Mouse (Mus musculus) embryonic facial prominence, embryonic 14.5 days (tissue): ENCODE results near the gene BC053393. TPM values are rescaled to one million over a fixed set of nuclear protein-coding genes. Genes with fewer than 3 reads are reported as not detected.

ENCODE experiments used
- ATAC-seq: fragments of 200-750 bp; cut with Nextera tagmentation; 2 replicates; pipeline ENCODE4 v1.8.0; 2017; ENCODE audit warnings: low read depth, moderate number of reproducible peaks, moderate TSS enrichment
- DNase-seq: peaks from one replicate; pipeline ENCODE4 v3.0.0-alpha.2; 2015; ENCODE audit warnings: low spot score
- H3K27ac ChIP-seq: fragments of 300-500 bp; sonication (generic); replicated peaks from 2 replicates; pipeline ENCODE4 v1.5.1; 2014; ENCODE audit warnings: low read depth, mild to moderate bottlenecking, low read length, moderate library complexity
- H3K27me3 ChIP-seq: fragments of 300-500 bp; sonication (generic); replicated peaks from 2 replicates; pipeline ENCODE4 v1.6.1; 2014; ENCODE audit warnings: low read length; ENCODE audit not compliant: control insufficient read depth, insufficient read depth
- H3K36me3 ChIP-seq: fragments of 300-500 bp; sonication (generic); 2 replicates; pipeline ENCODE4 v1.6.1; 2014; ENCODE audit warnings: low read length, mixed read lengths; ENCODE audit not compliant: control insufficient read depth, insufficient read depth
- H3K4me1 ChIP-seq: fragments of 300-500 bp; sonication (generic); 2 replicates; pipeline ENCODE4 v1.6.1; 2014; ENCODE audit warnings: antibody characterized with exemption, low read length; ENCODE audit not compliant: control insufficient read depth, insufficient read depth
- H3K4me2 ChIP-seq: fragments of 300-500 bp; sonication (generic); 2 replicates; pipeline ENCODE4 v1.6.1; 2014; ENCODE audit warnings: low read depth, mild to moderate bottlenecking, low read length, moderate library complexity, mixed read lengths
- H3K4me3 ChIP-seq: fragments of 300-500 bp; sonication (generic); 2 replicates; pipeline ENCODE4 v1.5.1; 2014; ENCODE audit warnings: low read depth, mild to moderate bottlenecking, low read length
- H3K9ac ChIP-seq: fragments of 300-500 bp; sonication (generic); 2 replicates; pipeline ENCODE4 v1.6.1; 2014; ENCODE audit warnings: low read depth, mild to moderate bottlenecking, low read length, moderate library complexity, mixed read lengths
- H3K9me3 ChIP-seq: fragments of 300-500 bp; sonication (generic); 2 replicates; pipeline ENCODE4 v1.6.1; 2016; ENCODE audit warnings: low read length; ENCODE audit not compliant: control insufficient read depth
- WGBS: fragments of 180-500 bp; shearing (Covaris S2); extraction: QIAGEN DNeasy Blood & Tissue Kit; methylation state at CpG from one replicate; pipeline ENCODE4 v1.1.7; 2014; 5-methylcytosine and 5-hydroxymethylcytosine counted together
- polyA plus RNA-seq: library from polyadenylated mRNA; unstranded; fragments of >200 nt; fragmentation: Nextera tagmentation; extraction: Ambion mirVana; gene quantifications from 2 replicates; pipeline ENCODE4 v1.2.1, GENCODE M21; 2014

Gene BC053393
- polyA plus RNA-seq, 1 experiment from 2014 or later: not detected

DNA sequence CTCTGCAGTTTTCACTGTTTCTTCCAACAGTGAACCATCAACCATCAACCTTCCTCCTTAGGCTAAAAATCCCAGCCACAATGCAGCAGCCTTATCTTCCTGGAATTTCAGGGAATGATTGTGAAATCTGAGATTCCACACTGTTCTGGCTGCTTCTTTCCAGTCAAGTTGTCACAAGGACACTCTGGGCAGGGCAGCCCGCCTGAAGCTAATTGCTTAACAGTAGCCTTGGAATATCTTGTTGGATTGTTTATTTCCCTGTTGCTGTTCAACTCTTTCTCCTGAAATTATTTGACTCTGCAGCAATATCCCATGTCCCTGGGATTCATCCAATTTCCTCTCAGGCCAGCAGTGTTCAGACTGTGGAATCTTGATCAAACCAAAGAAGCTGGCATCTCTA lies 6.7 kb upstream of the BC053393 start:
- no peak for ATAC-seq
- H3K4me1 ChIP-seq: no peaks in the 10 kb centered on the region

DNA sequence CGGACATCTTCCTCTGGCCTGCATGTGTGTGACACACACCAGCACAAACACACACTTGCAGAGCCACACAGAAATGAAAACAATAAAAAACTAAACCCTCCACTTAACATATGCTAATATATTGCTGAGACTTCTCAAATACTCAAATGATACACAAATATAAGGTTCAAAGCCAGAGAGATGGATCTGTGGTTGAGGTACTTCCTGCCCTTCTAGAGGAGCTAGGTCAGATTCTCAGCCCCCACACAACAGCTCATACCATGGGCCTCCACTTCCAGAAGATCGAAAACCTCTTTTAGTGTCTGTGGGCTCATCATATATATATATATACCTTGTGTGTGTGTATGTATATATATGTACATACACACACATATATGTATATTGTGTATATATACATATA lies 5.4 kb upstream of the BC053393 start:
- WGBS: 92% methylated on average over 2 of the region's 2 CpGs
- no peaks in the 10 kb centered on the region for H3K27me3 ChIP-seq
- H3K27ac ChIP-seq: no peak overlapping the region
- no peak for DNase-seq
- ATAC-seq: no peak
- H3K9me3 ChIP-seq: no peaks in the 10 kb centered on the region
- no peak overlapping the region for H3K4me2 ChIP-seq
- no peak overlapping the region for H3K4me3 ChIP-seq
- H3K4me1 ChIP-seq: no peaks in the 10 kb centered on the region
- no peaks in the 10 kb centered on the region for H3K36me3 ChIP-seq
- H3K9ac ChIP-seq: no peak overlapping the region

More for the DNA sequence above, 6.7 kb upstream of the BC053393 start:
- Histone ChIP-seq H3K36me3 (no peaks in the 10 kb centered on the region), H3K27me3 (no peaks in the 10 kb centered on the region), H3K9me3 (no peaks in the 10 kb centered on the region), H3K4me2 (no peak overlapping the region), H3K9ac (no peak overlapping the region), H3K4me3 (no peak overlapping the region), H3K27ac (no peak overlapping the region)
- 54% methylated on average over 1 of the region's 1 CpGs for WGBS
- DNase-seq: no peak

GRCm38 (mm10) chr11:46569107-46569506 lies 2.2 kb upstream of the BC053393 start:
- Histone ChIP-seq H3K4me3 (no peak overlapping the region), H3K4me1 (no peaks in the 10 kb centered on the region), H3K36me3 (no peaks in the 10 kb centered on the region), H3K27ac (no peak overlapping the region), H3K4me2 (no peak overlapping the region), H3K9me3 (no peaks in the 10 kb centered on the region), H3K27me3 (no peaks in the 10 kb centered on the region), H3K9ac (no peak overlapping the region)
- no peak for ATAC-seq
- 60% methylated on average over 1 of the region's 1 CpGs for WGBS
- DNase-seq: no peak

DNA sequence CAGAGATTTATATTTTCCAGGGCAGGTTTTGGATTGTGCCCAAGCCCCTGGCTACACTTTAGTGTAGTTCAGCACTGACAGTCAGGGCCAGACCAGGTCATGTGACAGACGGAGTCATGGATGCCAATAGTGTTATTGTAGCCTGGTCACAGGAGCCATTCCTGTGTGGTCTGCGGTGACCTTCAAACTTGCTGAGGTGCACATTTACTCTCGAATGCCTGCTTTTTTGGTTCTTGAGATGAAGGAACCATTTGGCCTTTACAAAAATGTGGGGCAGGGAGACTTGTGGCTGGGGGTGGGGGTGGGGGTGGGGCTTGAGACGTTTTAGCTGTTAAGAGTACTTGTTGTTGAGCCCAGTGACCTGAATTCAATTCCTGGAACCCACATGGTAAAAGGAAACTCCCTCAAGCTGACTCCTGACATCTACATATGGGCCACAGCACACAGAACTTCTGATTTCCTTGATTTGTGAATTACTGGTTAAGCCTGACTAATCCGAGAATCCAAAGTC lies 7.5 kb downstream of the BC053393 start:
- H3K27ac ChIP-seq: 0 out of 2 replicates have a peak overlapping the region, but pooled peaks have one; percentile 66
- 46% methylated on average over 5 of the region's 5 CpGs for WGBS
- H3K4me1 ChIP-seq: peaks cover 3% of the 10 kb centered on the region; the same call in 1 of the 2 replicates
- H3K27me3 ChIP-seq: no peaks in the 10 kb centered on the region
- peak; percentile 78 for DNase-seq
- no peak overlapping the region for H3K9ac ChIP-seq
- no peak overlapping the region for H3K4me3 ChIP-seq
- H3K9me3 ChIP-seq: no peaks in the 10 kb centered on the region
- no peak overlapping the region for H3K4me2 ChIP-seq
- no peaks in the 10 kb centered on the region for H3K36me3 ChIP-seq
- ATAC-seq: peak; percentile 82

GRCm38 (mm10) chr11:46580428-46580827 lies 9.1 kb downstream of the BC053393 start:
- no peak for DNase-seq
- H3K27ac ChIP-seq: no peak overlapping the region
- WGBS: 78% methylated on average over 3 of the region's 3 CpGs

DNA sequence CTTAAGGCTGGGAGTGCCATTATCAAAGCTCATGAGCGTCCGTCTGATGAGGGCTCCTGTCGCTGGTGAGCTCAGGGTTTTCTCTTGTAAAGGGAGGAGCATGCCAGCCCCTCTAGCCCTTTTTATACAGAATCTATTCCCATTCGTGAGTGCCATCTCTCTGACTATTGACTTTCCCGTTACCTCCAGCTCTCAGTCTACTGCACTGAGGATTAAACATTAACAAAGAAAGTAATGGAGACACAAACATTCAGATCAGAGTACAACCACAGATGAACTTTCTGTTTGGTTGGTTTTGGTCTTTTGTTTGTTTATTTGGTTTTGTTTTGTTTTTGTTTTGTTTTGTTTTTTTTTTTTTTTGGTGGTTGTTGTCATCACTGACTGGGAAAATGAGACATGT lies 11.4 kb downstream of the BC053393 start:
- H3K27ac ChIP-seq: no peak overlapping the region
- WGBS: 83% methylated on average over 5 of the region's 5 CpGs
- peaks cover 3% of the 10 kb centered on the region; the same call in 1 of the 2 replicates for H3K4me1 ChIP-seq
- ATAC-seq (no peak), DNase-seq (no peak)
- H3K4me2 ChIP-seq: no peak overlapping the region
- no peaks in the 10 kb centered on the region for H3K36me3 ChIP-seq
- no peaks in the 10 kb centered on the region for H3K9me3 ChIP-seq
- no peak overlapping the region for H3K4me3 ChIP-seq
- H3K27me3 ChIP-seq: no peaks in the 10 kb centered on the region
- H3K9ac ChIP-seq: no peak overlapping the region

More at GRCm38 (mm10) chr11:46580428-46580827, 9.1 kb downstream of the BC053393 start:
- no peak overlapping the region for H3K4me2 ChIP-seq
- no peaks in the 10 kb centered on the region for H3K27me3 ChIP-seq
- ATAC-seq: no peak
- H3K9ac ChIP-seq: no peak overlapping the region
- no peaks in the 10 kb centered on the region for H3K9me3 ChIP-seq
- no peaks in the 10 kb centered on the region for H3K36me3 ChIP-seq
- H3K4me1 ChIP-seq: peaks cover 3% of the 10 kb centered on the region; the same call in 1 of the 2 replicates
- no peak overlapping the region for H3K4me3 ChIP-seq

DNA sequence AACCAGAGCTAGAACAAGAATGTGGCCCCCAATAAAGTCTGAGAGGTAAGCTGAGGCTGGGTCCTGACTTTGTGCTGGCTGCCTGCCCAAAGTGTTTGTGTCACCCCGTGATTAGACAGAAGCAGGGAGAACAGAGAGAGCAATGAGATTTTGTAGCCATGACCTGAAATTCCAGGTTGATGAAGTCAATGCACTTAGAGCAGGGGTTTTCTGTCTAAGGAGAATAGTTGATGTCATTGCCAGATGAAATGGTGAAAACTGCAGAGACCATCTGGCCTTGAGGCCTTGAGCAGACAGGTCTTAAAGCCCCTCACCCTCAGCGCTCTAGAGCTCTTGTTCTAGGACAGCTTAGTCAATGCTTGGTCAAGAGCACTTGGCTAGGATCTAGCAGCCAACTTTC lies 21.1 kb downstream of the BC053393 start:
- Histone ChIP-seq H3K4me1 (no peaks in the 10 kb centered on the region), H3K36me3 (no peaks in the 10 kb centered on the region), H3K9me3 (no peaks in the 10 kb centered on the region), H3K27me3 (no peaks in the 10 kb centered on the region), H3K27ac (no peak overlapping the region), H3K9ac (no peak overlapping the region), H3K4me2 (no peak overlapping the region), H3K4me3 (no peak overlapping the region)
- WGBS: 76% methylated on average over 2 of the region's 2 CpGs
- DNase-seq (no peak), ATAC-seq (no peak)

DNA sequence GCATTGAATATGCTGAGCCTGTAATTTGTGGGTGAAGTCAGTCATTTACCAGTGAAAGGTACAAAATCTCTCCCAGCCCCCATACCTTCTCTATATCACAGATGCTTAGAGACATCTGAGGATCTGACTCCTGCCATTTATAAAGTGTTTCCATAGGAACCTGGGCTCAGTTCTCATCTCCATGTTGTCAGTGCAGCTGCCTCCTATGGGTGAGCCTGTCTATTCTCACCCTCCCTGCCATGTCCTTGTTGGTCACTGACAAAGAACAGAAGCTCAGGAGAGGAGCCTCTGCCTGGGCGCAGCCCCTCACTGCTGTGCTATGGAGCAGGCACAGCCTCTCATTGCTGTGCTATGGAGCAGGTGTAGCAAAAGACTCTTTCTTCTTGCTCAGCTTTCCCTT lies 48.6 kb downstream of the BC053393 start:
- no peak for ATAC-seq
- H3K4me2 ChIP-seq: no peak overlapping the region

GRCm38 (mm10) chr11:46620414-46621168 lies 49.3 kb downstream of the BC053393 start:
- Histone ChIP-seq H3K4me1 (no peaks in the 10 kb centered on the region), H3K4me3 (no peak overlapping the region), H3K36me3 (no peaks in the 10 kb centered on the region), H3K9ac (no peak overlapping the region), H3K9me3 (no peaks in the 10 kb centered on the region), H3K27me3 (no peaks in the 10 kb centered on the region), H3K4me2 (no peak overlapping the region), H3K27ac (no peak overlapping the region)
- ATAC-seq (no peak), DNase-seq (no peak)
- WGBS: 54% methylated on average over 7 of the region's 7 CpGs

More for the DNA sequence above, 48.6 kb downstream of the BC053393 start:
- Histone ChIP-seq H3K9ac (no peak overlapping the region), H3K36me3 (no peaks in the 10 kb centered on the region), H3K4me3 (no peak overlapping the region), H3K9me3 (no peaks in the 10 kb centered on the region), H3K27me3 (no peaks in the 10 kb centered on the region), H3K4me1 (no peaks in the 10 kb centered on the region), H3K27ac (no peak overlapping the region)
- 82% methylated on average over 1 of the region's 1 CpGs for WGBS
- DNase-seq: no peak
